Mouse (Mus musculus) C2C12 (cell line): ENCODE measurements around the gene Gm10401.

Source experiments
- CEBPB ChIP-seq: IDR thresholded peaks from one replicate; pipeline ENCODE4 v1.6.1; 2011; ENCODE audit warnings: low read depth, mild to moderate bottlenecking, control low read depth, moderate library complexity
- CTCF ChIP-seq: IDR thresholded peaks from one replicate; pipeline ENCODE4 v1.5.1; 2011; ENCODE audit not compliant: control insufficient read depth, insufficient read depth, insufficient read length
- FOSL1 ChIP-seq: IDR thresholded peaks from one replicate; pipeline ENCODE4 v1.8.0; 2011; ENCODE audit warnings: mild to moderate bottlenecking, low read length; ENCODE audit not compliant: poor library complexity, insufficient read depth, severe bottlenecking
- MAX ChIP-seq: IDR thresholded peaks from one replicate; pipeline ENCODE4 v1.6.1; 2011; ENCODE audit warnings: mild to moderate bottlenecking, control low read depth
- MYOD1 ChIP-seq: IDR thresholded peaks from one replicate; pipeline ENCODE4 v1.6.1; 2011; ENCODE audit warnings: low read depth; ENCODE audit not compliant: control insufficient read depth, insufficient read length
- MYOG ChIP-seq: IDR thresholded peaks from one replicate; pipeline ENCODE4 v1.6.1; 2011; ENCODE audit not compliant: control insufficient read depth, insufficient read length; ENCODE audit errors: extremely low read depth
- USF1 ChIP-seq: IDR thresholded peaks from one replicate; pipeline ENCODE4 v1.6.1; 2011; ENCODE audit warnings: low read depth, mild to moderate bottlenecking, control low read depth, moderate library complexity

DNA sequence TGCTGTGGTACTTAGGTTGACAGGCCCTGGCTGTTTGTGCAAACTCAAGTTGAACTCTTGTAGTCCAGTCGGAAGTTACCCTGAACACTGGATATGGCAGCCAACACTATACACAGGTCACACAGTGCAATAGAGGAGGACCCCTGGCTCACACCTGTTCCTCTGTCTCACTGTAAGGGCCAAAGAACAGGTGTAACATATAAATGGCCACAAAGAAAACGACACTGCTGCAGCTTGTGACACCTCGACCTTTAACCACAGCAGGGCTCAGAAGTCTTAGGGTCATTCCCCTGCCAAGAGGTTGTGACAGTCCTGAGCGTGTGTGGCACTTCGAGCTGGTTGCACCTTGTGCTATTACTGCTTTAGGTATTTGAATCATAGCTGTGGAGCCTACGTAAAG, 2.4 kb upstream of the Gm10401 start:
- TF ChIP-seq CTCF (no peak), USF1 (no peak), CEBPB (no peak), FOSL1 (no peak), MYOG (no peak), MAX (no peak), MYOD1 (no peak)
